Mouse (Mus musculus): ENCODE data around the gene Lamtor2.

The Lamtor2 gene

GRCm38 (mm10) chr3:88526157-88527131 is 26.4 kb downstream of the Lamtor2 start:
- DNase-seq (ENCODE audit: low read depth in 2 of 2, low spot score in 2 of 2), result peak; percentile 74

GRCm38 (mm10) chr3:88525021-88525420 is 27.9 kb downstream of the Lamtor2 start:
- no peak for DNase-seq (ENCODE audit: low read depth in 2 of 2, low spot score in 2 of 2)

GRCm38 (mm10) chr3:88523027-88523426 is 29.8 kb downstream of the Lamtor2 start:
- no peak for DNase-seq (ENCODE audit: low read depth in 2 of 2, low spot score in 2 of 2)

GRCm38 (mm10) chr3:88521803-88522331 is 31.0 kb downstream of the Lamtor2 start:
- peak; percentile 72 to 78 for DNase-seq (ENCODE audit: low read depth in 2 of 2, low spot score in 2 of 2)

GRCm38 (mm10) chr3:88521156-88521555 is 31.7 kb downstream of the Lamtor2 start:
- DNase-seq (ENCODE audit: low read depth in 2 of 2, low spot score in 2 of 2), result no peak

GRCm38 (mm10) chr3:88520078-88520477 is 32.8 kb downstream of the Lamtor2 start:
- no peak for DNase-seq (ENCODE audit: low read depth in 2 of 2, low spot score in 2 of 2)

- DNase-seq (ENCODE audit: low read depth in 2 of 2, low spot score in 2 of 2), result no peak
Measured at GRCm38 (mm10) chr3:88518411-88518810, 34.5 kb downstream of the Lamtor2 start.

GRCm38 (mm10) chr3:88516407-88516806 is 36.5 kb downstream of the Lamtor2 start:
- no peak for DNase-seq (ENCODE audit: low read depth in 2 of 2, low spot score in 2 of 2)

GRCm38 (mm10) chr3:88515095-88515386 is 37.8 kb downstream of the Lamtor2 start:
- DNase-seq (ENCODE audit: low read depth in 2 of 2, low spot score in 2 of 2), result no peak

GRCm38 (mm10) chr3:88514231-88515094 is 38.4 kb downstream of the Lamtor2 start:
- DNase-seq (ENCODE audit: low read depth in 2 of 2, low spot score in 2 of 2), result no peak

- no peak for DNase-seq (ENCODE audit: low read depth in 2 of 2, low spot score in 2 of 2)
Measured at GRCm38 (mm10) chr3:88513546-88514115, 39.2 kb downstream of the Lamtor2 start.

- DNase-seq (ENCODE audit: low read depth in 2 of 2, low spot score in 2 of 2), result no peak
Measured at GRCm38 (mm10) chr3:88512896-88513545, 39.9 kb downstream of the Lamtor2 start.

GRCm38 (mm10) chr3:88512141-88512895 is 40.6 kb downstream of the Lamtor2 start:
- DNase-seq (ENCODE audit: low read depth in 2 of 2, low spot score in 2 of 2), result no peak

GRCm38 (mm10) chr3:88511559-88511958 is 41.3 kb downstream of the Lamtor2 start:
- no peak for DNase-seq (ENCODE audit: low read depth in 2 of 2, low spot score in 2 of 2)

GRCm38 (mm10) chr3:88510421-88511289 is 42.2 kb downstream of the Lamtor2 start:
- no peak for DNase-seq (ENCODE audit: low read depth in 2 of 2, low spot score in 2 of 2)

GRCm38 (mm10) chr3:88509692-88510420 is 43.0 kb downstream of the Lamtor2 start, which contains the start of gene Lmna:
Gene Lmna (minus strand): TSS chr3:88509956.
- peak; percentile 98 for DNase-seq (ENCODE audit: low read depth in 2 of 2, low spot score in 2 of 2)

- DNase-seq (ENCODE audit: low read depth in 2 of 2, low spot score in 2 of 2), result no peak
Measured at GRCm38 (mm10) chr3:88509250-88509649, 43.6 kb downstream of the Lamtor2 start.

GRCm38 (mm10) chr3:88505765-88506164 is 47.1 kb downstream of the Lamtor2 start:
- DNase-seq (ENCODE audit: low read depth in 2 of 2, low spot score in 2 of 2), result no peak

All from CD8-positive naive resting alpha-beta T cell, adult 2 months (primary cell).